Mouse (Mus musculus) embryo, embryonic 11 days (tissue): Measurements from ENCODE around the gene Cx3cr1.

ENCODE experiments used
- DNase-seq: peaks from one replicate; pipeline ENCODE4 v3.0.0-alpha.2; 2015

Gene Cx3cr1

DNA sequence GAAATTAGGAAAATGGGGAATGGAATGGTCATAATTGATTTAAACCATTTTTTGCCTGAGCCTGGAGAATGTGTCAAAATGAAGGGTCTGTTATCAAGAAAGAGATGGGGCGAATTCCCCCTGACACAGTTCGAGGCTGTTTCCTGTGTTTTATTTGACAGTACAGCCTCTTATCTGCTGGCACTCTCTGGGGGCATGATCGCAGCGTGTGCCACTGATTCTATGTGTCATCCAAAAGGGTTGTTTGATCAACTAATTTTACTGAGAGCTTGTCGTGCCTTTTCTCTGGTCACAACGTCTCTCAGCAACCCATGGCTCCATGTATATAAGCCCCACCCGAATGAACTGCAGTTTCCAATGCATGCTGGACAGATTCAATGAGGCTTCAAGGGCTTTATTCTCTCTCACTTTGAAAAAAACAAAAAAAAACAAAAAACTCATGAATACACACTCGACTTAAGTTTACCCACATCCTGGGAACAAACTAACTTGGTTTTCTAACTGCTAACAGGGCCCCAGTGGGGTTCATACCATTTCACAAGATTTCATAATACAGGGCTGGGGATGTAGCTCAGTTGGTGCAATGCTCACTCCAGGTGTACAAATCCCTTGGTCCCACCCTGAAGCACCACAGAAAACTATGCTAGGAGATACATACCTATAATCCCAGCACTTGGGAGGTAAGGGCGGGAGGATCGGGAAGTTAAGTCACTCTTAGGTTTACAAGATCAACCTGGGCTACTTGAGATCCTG is 76.4 kb downstream of the Cx3cr1 start:
- no peak for DNase-seq

DNA sequence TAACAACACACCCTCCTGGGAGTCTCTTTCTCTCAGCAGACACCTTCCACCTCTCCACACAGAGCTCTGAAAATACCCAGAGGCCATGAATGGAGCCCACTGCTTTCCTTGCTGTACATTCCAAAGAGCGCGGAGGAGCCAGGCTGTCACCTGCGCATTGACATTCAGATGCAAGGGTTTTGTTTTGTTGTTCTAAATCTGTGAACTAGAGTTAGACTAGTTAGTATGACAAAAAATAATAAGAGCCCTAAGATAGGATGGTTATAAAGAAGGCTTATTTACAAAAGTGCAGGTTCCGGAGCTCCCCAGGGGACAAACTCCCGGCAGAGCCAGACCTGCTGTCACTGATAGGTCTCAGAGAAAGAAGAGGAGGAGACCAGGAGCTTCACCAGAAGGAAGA is 78.4 kb downstream of the Cx3cr1 start:
- DNase-seq: no peak

DNA sequence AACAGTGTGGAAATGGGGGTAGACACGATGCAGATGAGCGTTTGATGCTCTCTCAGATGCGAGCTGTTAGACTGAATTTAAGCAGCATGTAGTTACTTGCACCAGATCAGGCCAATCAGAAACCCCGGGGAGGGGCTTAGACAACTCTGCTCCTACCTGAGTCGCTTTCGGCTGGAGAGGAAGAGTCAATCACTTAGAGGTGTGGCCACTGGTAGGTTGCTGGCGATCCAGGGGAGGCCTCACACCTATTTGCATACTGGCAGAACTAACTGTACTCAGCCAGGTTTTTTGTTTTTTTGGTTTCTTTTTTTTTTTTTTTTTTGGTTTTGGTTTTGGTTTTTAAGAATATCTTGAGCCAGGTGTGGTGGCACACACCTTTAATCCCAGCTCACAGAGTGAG is 81.4 kb downstream of the Cx3cr1 start:
- no peak for DNase-seq

DNA sequence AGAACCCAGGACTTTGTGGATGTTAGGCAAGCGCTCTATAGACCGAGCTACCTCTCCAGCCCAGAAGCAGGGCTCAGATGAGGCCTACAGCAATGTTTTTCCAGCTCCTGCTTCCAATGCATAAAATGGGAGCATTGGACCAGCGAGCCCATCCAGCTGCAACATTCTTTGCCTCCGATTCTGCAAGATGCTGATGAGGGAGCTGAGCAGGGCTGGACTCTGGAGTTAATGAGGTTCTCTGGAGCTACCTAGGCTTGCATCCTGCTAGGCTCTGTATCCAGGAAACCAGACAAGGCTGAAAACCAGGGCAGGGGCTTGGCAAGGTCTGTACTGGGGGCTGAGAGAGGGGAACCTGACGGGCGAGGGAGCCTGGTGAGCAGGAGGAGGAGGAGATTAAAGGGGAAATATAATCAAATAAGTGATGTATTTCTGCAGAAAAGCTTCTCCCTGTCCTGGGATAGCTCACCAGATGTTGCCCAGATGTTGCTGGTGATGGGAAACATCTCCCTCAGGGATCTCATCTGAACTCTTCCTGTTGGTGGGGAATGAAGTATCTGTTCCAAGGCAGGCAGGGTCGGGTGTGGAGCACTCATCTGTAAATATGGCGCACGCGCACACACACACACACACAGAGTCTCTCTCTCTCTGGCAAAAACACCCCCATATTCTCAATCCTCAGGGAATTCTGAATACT is 83.7 kb downstream of the Cx3cr1 start:
- DNase-seq: peak; percentile 43

DNA sequence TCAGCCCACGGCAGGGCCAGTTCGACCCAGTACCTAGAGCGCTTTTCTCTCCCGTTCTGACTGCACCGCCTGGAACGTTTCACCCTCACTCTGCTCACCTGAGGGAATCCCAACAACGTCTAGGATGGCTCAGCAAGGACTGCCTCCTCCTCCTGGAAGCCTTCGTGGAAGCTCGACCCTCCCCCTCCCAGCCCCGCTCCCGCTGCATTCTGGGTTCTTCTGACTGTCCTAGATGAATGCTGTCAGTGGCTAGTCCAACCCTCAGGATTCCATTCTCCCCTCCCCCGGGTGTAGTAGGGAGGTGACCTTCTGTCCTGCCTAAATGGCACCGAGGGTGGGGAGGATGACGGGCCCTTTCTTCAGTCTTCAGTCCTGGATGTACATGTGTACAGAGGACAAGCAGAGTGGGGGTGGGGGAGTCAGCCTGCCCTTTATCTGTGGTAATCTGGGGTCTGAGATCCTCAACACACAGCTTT is 85.1 kb downstream of the Cx3cr1 start, which contains the start of gene Csrnp1:
Gene Csrnp1, minus strand, starts transcription at position 123 of the 476 bp plus-strand sequence.
- peak; percentile 66 for DNase-seq

DNA sequence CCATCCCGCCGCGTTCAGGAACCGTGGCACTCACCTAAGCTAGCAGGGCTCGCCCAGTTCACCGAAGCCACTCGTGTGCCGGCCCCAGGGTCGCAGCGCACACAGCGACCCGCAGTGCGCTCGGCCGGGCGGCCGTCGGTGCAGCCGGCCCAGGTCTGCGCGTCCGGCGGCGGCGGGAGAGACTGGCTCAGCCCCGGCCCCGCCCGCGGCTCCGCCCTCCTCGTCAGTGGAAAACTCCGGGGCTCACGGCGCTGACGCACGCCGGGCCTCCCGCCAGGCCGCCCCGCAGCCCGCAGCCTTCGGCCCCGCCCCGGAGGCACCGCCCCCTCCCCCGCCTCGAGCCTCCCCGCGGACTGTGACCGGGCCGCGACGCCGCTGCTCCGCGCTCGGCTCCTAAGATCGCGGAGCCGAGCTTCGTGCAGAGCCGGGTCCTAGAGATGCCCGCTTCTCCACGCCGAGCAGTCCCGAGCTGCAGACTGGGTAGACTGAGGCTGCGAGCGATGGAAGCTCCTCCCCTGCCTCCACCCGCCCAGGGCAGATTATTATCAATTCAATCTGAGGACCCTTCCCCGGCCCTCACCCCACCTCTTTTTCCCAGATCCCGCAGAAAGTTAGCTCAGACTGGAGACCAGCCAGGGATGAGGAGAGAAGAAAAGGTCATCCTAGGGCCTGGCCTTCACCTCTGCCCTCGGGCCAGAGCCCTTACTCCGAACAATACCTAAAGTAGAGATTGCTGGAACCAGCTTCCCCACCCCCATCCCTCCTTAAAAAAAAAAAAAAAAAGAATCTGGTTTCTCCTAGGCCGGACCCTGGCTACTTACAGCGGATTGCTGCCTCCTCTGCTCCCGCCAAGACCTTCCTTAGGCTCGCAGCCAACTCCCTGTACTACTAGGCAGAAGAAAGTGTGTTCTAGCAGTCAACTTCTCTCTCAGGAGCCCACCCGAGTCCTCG is 85.8 kb downstream of the Cx3cr1 start:
- peak; percentile 90 for DNase-seq

DNA sequence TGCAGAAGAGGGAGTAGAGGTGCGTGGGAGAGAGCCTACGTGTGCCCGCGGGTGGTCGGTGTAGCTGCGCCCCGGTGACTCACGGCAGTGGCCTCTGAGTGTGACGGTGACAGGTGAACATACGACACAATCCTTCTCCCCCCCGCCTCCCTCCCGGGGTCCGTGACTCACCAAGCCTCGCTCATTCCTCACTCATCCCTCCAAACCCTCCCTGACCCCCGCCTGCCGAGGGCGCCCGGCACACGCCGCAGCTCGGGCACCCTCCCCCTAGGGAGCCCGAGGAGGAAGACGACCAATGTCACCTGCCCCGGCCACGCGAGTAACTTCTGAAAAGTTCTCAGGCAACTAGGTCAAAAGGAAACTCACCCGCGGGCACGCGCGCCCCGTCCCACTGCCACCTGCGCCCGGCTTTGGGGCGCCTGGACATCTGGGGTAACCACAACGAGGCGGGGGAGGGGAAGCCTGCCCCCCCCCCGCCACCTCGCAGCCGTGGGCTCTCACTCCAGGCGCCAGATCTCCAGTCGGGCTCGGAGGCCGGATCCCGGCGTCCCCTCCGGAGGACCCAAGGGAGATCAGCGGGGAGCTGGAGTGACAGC is 86.6 kb downstream of the Cx3cr1 start:
- DNase-seq: peak; percentile 41

DNA sequence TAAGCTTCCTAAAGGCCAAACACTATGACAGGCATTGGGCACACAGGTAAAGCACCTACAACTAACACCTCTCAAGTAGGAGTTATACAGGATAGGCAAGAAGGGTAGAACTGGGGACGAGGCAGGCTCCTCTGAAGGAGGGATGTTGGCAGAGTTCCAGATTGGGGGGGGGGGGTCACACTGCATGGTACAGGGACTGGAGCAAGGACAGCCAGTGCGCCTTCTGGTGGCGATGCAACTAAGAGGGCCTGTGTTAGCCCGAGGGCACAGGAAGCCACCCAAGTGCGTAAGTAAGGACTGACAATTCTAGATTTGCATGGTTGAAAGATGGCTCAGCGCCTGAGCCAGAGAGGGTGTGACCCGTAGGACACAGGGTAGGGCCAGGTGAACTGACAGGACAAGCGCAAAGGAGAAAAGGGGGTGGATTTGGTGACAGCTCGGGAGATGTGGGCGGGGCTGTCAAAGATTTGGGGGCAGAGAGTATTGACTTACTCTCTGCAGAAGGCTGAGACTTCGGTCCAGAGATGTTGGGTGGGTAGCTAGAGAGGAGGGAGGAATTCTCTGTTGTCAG is 87.4 kb downstream of the Cx3cr1 start:
- DNase-seq: peak; percentile 62

DNA sequence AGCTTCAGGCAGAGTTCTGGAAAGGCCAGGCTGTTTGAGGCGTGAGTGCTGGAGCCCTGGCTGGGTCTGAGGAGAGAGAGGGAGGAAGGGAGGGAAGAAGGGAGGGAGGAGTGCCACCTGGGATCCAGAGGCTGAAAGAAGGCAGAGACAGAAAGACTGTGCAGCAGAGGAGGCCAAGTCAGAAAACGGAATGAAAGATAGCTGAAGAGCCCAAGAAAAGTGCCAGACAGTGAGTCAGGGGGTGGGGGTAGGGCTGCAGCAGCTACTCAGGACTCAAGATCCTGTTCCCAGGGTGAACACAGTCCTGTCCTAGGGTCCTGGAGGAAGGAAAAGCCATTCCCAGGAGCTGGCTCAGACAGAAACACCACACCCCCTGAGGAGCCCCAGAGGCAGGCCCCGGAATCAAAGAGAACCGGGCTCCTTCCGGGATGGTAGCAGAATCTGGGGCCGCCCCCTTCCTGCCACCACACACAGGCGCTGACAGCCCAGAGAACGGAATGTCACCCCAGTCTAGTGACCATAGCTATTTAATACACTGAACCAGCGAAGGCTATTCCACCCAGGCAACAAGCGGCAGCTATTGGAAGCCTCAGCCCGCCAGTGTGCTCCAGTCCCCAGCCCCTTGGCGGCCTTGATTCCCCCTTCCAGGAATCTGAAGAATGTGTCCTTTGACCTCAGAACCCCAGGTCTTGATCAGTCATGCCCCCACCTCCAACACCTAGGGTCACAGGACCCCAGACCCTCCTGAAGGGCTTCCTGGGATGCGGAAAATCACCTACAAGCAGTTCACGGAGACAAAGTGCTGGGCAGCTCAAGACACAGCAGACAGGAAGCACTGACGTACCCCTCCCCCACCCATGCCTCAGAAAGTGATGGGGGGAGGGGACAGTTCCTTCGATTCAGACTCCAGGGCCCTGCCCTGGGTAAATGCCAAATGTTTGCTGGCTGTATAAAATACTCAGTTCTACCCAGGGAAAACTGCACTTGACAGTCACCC is 88.2 kb downstream of the Cx3cr1 start:
- DNase-seq: peak; percentile 91

DNA sequence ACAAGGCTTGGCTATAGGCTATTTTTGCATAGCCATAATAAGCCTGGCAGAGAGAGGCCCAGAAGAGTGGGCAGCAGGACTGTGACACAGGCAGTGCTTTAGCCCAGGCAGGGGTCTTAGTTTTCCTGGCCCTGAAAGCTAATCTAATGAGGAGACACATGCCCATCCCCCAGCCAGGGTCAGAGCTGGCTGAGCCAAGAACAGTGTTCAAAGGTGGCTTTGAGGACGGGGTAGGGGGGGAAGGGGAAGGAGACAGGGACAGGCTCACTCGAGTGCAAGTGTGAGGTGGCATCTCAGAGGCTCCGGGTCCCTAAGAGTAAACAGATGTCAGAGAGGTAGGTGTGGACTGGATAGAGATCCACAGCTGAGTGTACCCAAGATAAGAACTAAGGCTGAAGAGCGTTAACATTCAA is 88.9 kb downstream of the Cx3cr1 start:
- peak; percentile 60 for DNase-seq

DNA sequence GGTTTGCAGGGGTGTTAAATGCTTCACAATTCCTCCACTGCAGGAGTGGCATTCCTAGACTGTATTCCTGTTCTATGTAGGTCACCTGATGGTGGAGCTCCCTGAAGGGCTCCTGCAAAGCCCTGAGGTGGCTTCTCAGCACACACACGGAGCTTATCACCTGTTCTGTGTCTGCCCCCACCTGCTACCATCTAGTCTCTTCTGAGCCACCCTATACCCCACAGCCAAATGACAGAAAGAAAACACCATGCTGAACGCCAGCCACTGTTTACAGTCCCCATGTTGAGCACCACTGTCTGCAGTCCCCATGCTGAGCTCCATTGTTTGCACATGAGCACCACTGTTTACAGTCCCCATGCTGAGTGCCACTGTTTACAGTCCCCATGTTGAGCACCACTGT is 89.9 kb downstream of the Cx3cr1 start:
- DNase-seq: no peak

DNA sequence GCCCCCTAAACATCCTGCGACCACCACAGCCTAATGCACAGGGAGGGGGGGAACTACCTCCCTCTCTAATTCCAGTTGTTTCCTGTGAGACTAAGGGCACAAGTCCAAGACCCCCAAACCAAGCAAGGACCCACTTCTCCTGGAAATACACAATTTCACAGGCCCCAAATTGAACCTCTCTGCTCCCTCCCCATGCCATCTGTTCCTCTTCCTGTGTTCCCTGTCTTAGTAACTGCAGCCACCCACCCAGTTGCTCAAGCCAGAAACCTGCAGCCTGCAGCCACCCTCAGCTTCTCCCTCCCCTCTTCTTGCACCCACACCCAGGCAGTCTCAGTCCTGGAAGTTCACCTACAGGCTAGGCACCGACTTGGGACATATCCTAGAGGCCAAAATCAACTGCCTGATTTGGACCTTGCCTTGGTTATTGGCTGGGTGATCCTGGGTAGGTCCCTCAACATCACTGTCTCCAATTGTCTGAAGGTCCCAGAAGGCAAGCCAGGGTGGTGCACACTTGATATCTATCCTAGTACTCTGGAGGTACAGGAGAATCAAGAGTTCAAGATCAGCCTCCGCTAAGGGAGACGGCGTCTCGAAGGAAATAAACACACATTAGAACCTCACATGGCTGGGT is 90.8 kb downstream of the Cx3cr1 start:
- no peak for DNase-seq

DNA sequence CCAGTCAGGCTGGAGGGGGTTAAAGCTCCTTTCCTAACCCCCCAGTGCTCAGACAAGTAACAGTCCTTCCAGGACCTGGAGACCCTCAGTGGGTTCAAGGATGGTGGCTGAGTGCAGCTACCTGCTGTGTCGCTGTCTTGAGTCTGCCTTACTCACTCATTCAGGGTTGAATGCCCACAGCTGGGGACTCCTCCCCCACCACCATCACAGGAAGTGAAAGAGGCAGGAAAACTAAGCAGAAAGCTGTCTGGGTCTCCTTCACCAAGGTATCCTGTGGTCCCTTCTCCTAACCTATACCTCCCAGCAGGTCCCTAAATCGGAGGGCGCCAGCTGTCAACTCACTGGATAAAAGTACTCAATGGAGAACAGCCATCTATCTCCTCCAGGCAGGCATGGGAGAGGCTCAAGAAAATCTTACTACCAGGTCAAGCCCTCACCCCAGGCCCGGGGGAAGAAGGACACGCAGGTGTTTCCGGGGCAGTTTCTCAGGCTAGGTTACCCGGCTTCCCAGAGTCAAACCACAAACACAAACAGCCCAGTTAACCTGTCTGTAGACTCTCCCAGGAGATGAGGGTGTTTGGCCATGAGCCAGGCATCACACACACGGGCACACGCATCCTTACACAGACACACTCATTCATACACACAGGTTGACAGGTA is 91.4 kb downstream of the Cx3cr1 start:
- DNase-seq: no peak

DNA sequence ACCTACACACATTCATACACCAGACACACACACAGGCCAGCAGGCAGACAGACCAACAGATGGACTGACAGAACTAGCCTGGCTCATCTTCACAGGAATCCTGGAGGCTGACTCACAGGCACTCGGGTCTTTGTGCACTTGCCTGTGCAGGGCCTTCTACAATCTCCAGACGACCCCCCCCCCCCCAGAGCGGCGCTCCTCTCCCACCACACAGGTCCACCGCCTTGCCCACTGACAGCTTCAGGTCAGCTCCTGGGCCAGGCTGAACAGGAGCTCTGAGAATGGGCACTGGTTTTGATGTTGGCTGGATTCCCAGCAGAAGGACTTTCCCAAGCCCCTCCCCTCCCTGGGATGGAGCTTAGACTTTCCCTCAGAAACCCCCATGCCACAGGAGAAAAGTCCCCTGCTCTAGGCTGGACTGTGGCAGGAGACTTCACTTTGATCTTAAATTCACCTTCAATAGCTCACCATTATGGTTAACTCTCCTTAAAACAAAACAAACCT is 92.1 kb downstream of the Cx3cr1 start:
- DNase-seq: no peak

DNA sequence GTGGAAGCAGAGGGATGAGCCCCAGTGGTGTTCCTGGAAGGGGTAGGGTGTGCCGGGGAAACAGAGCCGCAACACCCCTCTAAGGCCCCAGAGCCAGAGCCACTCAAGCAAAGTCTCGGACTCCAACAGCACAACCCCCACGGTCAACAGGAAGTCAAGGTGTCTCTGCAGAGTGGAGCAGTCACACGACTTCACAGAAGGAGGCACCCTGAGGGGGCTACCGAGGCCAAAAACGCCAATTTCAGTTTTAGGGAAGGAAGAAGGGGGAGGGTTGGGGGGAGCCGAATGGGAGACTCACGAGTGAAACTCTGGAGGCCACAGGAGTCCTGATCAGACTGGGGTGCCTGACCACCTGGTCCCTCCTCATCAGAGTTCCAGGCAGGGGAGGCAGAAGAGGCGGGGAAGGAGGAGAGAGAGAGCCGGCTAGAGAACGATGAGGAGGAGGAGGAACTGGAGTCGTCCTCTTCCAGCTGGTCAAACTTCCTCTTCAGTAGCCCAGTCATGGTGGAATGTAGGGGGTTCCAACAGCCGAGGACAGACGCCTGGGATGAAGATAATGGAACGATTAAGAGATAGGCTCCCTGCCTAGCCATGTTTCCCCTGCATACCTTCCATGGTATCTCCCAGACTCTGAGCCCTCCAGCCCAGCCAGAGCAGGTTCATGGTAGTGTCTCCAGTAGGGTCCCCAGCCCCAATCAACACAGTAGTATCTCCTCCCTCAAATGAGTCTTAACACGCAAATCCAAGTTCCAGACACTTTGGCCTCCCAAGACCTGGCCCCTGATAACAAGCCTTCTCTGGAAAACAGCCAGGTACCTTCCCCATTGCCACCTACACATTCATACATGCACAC is 92.7 kb downstream of the Cx3cr1 start:
- no peak for DNase-seq

DNA sequence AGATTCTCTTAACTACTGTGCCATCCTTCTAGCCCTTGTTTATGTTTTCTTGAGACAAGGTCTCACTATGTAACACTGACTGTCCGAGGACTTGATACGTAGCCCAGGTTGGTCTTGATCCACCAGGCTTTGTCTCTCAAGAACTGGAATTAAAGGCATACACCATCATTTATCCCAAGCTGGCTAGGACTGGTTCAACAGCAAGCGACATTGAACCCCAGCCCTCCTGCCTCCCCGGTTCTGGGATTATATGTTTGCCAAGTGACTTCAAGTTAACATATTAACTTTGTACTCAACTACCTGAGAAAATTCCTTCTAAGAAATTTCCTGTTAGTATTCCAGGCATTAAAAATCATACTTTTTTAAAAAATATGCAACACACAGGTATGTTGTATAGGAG is 94.4 kb downstream of the Cx3cr1 start:
- DNase-seq: no peak

DNA sequence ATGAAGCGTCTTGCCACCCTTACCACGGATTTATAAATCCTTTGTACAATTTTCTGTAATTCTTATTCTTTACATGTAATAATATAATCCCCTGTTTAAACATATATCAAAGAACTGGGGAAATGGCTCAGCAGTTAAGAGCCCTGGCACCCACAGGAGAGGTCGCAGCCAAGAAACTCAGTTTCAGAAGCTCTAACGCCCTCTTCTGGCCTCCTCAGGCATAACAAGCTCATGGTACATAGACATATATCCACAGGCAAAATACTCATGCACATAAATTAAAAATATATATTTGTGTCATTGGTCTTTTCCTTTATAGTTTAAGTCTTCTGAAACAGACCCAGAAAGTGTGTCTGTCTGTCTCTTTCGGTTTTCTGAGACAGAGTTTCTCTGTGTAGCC is 95.1 kb downstream of the Cx3cr1 start:
- DNase-seq: no peak

DNA sequence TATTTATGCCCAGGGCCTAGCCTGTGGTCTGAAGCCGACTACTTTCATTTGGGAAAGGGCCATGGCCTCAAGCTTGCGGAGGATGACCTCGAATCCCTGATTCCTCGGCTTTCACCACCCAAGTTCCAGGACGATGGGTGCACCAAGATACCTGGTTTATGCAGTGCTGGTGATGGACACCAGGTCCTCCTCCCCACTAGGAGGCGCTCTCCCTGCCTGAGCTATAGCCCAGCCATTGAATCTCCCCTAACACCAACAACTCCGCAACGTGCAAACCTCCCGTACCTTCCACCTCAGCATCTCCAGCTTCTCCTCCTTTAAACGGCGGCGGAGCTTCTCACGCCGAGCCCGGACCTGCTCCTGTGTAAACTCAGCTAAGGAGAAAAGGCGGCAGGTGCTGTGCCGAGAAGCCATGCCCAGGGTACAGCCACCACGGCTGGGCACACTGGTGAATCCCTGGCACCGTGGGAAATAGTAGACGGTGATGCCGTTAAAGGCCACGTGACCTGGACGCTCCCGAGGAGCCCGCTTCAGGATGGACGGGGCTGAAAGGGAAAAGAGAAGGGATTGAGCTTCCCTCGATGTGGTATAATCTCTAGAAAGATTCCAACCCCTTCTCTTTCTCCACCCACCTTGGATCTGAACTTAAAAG is 95.7 kb downstream of the Cx3cr1 start:
- no peak for DNase-seq
